In the genomic region with DNA sequence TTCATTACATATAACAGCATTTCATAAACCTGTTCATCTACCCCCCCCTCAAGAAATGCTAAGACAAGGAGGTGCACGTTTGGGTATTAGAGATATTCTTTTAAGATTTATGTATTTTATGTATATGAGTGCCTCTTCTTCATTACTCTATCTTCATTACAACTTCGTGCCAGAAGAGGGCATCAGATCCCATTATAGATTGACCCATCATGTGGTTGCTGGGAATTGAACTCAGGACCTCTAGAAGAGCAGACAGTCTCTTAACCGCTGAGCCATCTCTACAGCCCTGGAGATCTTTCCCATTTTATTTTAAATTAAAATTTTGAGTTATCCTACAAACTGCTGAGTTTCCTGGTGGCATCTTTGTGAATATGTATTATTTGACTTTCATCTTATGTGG, we compare ENCODE assay signal across 19 mouse cellular contexts.
A peak's percentile ranks its signal among the peaks of the same experiment; 100 is the strongest.
DNase-seq lines count a peak whose midpoint lies in the region; ATAC-seq and TF ChIP-seq lines count a peak whose summit lies in the region.
"Had no signal": no experiment of that assay in that cellular context is flagged by ENCODE, and none has a peak within 500 bp of the region (broad histone marks: within the 10 kb centered on the region; RNA-seq: fewer than 3 reads in every experiment).

No protein-coding gene starts in this region.

- no peak overlapping the region for H3K4me2 ChIP-seq in liver, embryonic 14.5 days (ENCODE audit: low read depth)
- no peak overlapping the region for H3K4me2 ChIP-seq in liver, embryonic 12.5 days
- H3K4me2 ChIP-seq: forebrain, embryonic 15.5 days; neural tube, embryonic 12.5 days; stomach, embryonic 15.5 days had no signal

- H3K27ac ChIP-seq in heart, embryonic 10.5 days = no peak overlapping the region
- no peak overlapping the region for H3K27ac ChIP-seq in liver, embryonic 14.5 days
- H3K27ac ChIP-seq in liver, embryonic 12.5 days = no peak overlapping the region
- H3K27ac ChIP-seq: forebrain, embryonic 15.5 days; neural tube, embryonic 12.5 days; stomach, embryonic 15.5 days had no signal

- peak; percentile 9 for DNase-seq in heart, adult 11 months
- no peak for DNase-seq in heart, embryonic 10.5 days (ENCODE audit: low spot score)
- DNase-seq in liver, embryonic 14.5 days (ENCODE audit: low read depth in 3 of 3, low spot score in 3 of 3) = no peak
- DNase-seq in A20 (ENCODE audit: low read depth, low spot score) = peak; percentile 30
- DNase-seq in induced T-regulatory cell, adult 2 months (ENCODE audit: low read depth) = peak; percentile 20
- DNase-seq in frontal cortex, postnatal 36 days (ENCODE audit: low spot score in 2 of 2) = no peak
- DNase-seq: adrenal gland, postnatal 25 days; cerebellum, adult 18-20 months; heart, adult 18-20 months; kidney, postnatal 4 days; lung, adult 2 months; spleen, adult 18-20 months had no signal

- no peaks in the 10 kb centered on the region for H3K27me3 ChIP-seq in heart, embryonic 10.5 days (ENCODE audit: insufficient read depth, poor library complexity, severe bottlenecking)
- no peaks in the 10 kb centered on the region for H3K27me3 ChIP-seq in liver, embryonic 14.5 days (ENCODE audit: control insufficient read depth, insufficient read depth, low read length)
- no peaks in the 10 kb centered on the region for H3K27me3 ChIP-seq in liver, embryonic 12.5 days (replicated peaks)
- H3K27me3 ChIP-seq: forebrain, embryonic 15.5 days; megakaryocyte, embryonic 14.5 days; neural tube, embryonic 12.5 days; stomach, embryonic 15.5 days had no signal

- H3K4me1 ChIP-seq in heart, embryonic 10.5 days = no peaks in the 10 kb centered on the region
- H3K4me1 ChIP-seq in liver, embryonic 14.5 days (replicated peaks; ENCODE audit: control insufficient read depth in 2 of 2, insufficient read depth in 2 of 2, low read length in 1 of 2) = no peaks in the 10 kb centered on the region
- H3K4me1 ChIP-seq in liver, embryonic 12.5 days = no peaks in the 10 kb centered on the region
- H3K4me1 ChIP-seq: neural tube, embryonic 12.5 days; stomach, embryonic 15.5 days had no signal

- no peak overlapping the region for H3K9ac ChIP-seq in liver, embryonic 14.5 days (replicated peaks)
- H3K9ac ChIP-seq in liver, embryonic 12.5 days = no peak overlapping the region
- H3K9ac ChIP-seq: forebrain, embryonic 15.5 days; neural tube, embryonic 12.5 days; stomach, embryonic 15.5 days had no signal

- no peak for TF ChIP-seq EP300 in liver, embryonic 14.5 days (IDR thresholded peaks at IDR 0.05; ENCODE audit: low read depth)

- WGBS in heart, embryonic 10.5 days = 67% methylated on average over 3 of the region's 3 CpGs
- WGBS in liver, embryonic 14.5 days (ENCODE audit: insufficient replicate concordance) = 63% methylated on average over 3 of the region's 3 CpGs
- 59% methylated on average over 3 of the region's 3 CpGs for WGBS in liver, embryonic 12.5 days (ENCODE audit: insufficient replicate concordance)

- 0 out of 2 replicates have a peak, but pooled peaks have one; percentile 11 for TF ChIP-seq CTCF in liver, embryonic 14.5 days (IDR thresholded peaks at IDR 0.05; ENCODE audit: low read depth)

- no peak for ATAC-seq in liver, embryonic 14.5 days (ENCODE audit: insufficient read depth)
- no peak for ATAC-seq in liver, embryonic 12.5 days
- ATAC-seq: forebrain, embryonic 15.5 days; intestine, embryonic 16.5 days had no signal

- H3K4me3 ChIP-seq in heart, embryonic 10.5 days = no peak overlapping the region
- no peak overlapping the region for H3K4me3 ChIP-seq in liver, embryonic 14.5 days (ENCODE audit: insufficient read depth in 1 of 2, low read depth in 2 of 2, low read length in 2 of 2)
- H3K4me3 ChIP-seq in liver, embryonic 12.5 days = no peak overlapping the region
- H3K4me3 ChIP-seq: erythroblast, embryonic 14.5 days; forebrain, embryonic 15.5 days; megakaryocyte, embryonic 14.5 days; neural tube, embryonic 12.5 days; stomach, embryonic 15.5 days had no signal

- H3K36me3 ChIP-seq in heart, embryonic 10.5 days = peaks cover 6% of the 10 kb centered on the region
- H3K36me3 ChIP-seq in liver, embryonic 14.5 days (replicated peaks; ENCODE audit: control insufficient read depth, insufficient read depth, low read depth) = no peaks in the 10 kb centered on the region
- H3K36me3 ChIP-seq in liver, embryonic 12.5 days = peaks cover 22% of the 10 kb centered on the region
- H3K36me3 ChIP-seq: stomach, embryonic 15.5 days had no signal

- no peaks in the 10 kb centered on the region for H3K9me3 ChIP-seq in heart, embryonic 10.5 days
- no peaks in the 10 kb centered on the region; the same call in 1 of the 2 replicates for H3K9me3 ChIP-seq in liver, embryonic 14.5 days (ENCODE audit: control insufficient read depth, low read length)
- peaks cover 9% of the 10 kb centered on the region; the same call in 1 of the 2 replicates for H3K9me3 ChIP-seq in liver, embryonic 12.5 days (replicated peaks)
- H3K9me3 ChIP-seq: stomach, embryonic 15.5 days had no signal

Comparison
In these comparisons a context has a peak if more than half of its experiments do, and no peak if none do; other contexts are left out.
1. DNase-seq: peak in heart, adult 11 months (single experiment), A20 (single experiment) and induced T-regulatory cell, adult 2 months (single experiment); none in heart, embryonic 10.5 days (single experiment), liver, embryonic 14.5 days (0 of 3) and frontal cortex, postnatal 36 days (0 of 2).